Mouse (Mus musculus): Measurements from ENCODE around the gene Orm3. TPM values are rescaled to one million over a fixed set of nuclear protein-coding genes. Genes with fewer than 3 reads are reported as not detected.
A peak's percentile ranks its signal among the peaks of the same experiment; 100 is the strongest.

Gene Orm3
- polyA plus RNA-seq, 1 experiment from 2014 or later = not detected

DNA sequence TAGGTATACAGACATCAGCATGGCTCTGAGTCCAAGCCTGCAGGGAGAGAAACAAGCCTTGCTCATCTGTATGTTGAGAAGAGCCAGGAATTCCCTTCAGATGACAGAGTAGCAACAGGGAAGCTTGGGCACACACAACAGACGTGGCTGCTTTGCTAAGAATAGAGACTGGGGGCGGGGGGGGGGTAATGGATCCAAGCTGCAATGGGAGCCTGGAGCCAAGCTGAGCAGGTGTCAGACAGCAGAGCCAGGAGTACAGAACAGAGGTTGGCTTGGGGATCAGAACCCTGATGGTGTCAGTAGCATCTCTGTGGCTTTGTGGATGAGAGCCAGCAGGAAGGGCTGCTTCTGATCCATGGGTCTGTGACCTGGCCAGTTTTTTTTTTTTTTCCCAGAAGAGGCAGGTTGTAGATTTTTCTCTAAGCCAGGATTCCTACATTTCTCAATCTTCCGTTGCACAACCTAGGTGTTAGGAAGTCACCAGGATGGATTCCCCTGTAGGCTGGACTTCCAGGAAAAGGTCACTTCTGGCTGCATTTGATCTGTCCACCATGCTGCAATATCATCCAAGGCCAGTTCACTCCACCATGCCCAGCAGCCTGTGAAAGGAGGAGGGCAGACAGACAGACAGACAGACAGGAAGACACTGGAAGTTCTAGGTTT, 17.4 kb upstream of the Orm3 start:
- no peak for ATAC-seq (ENCODE audit: insufficient read depth)
- Histone ChIP-seq H3K9me3 (replicated peaks) (no peaks in the 10 kb centered on the region), H3K4me3 (replicated peaks) (no peak overlapping the region), H3K9ac (no peak overlapping the region), H3K4me1 (replicated peaks) (no peaks in the 10 kb centered on the region), H3K27me3 (no peaks in the 10 kb centered on the region), H3K4me2 (no peak overlapping the region), H3K36me3 (replicated peaks) (no peaks in the 10 kb centered on the region), H3K27ac (replicated peaks) (no peak overlapping the region)
- 33% methylated on average over 3 of the region's 3 CpGs for WGBS (ENCODE audit: insufficient replicate concordance)

DNA sequence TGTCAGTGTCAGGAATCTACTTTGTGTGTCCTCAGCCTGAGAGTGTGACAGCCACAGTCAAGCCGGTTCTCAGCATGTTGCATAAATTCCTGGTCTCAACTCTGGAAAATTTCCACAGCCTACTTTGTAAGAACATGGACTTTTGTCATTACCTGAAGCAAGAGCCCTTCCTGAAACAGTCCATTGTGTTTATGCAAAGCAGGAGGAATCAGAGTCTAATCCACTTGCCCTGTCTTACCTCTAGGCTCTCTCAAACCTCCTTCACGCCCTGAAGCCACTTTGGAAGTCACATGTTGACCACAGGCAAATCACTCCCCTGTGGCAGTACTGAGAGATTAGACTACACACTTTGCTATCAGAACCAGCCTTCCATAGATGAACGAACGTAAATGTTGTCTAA, 13.5 kb upstream of the Orm3 start:
- Histone ChIP-seq H3K27me3 (no peaks in the 10 kb centered on the region), H3K27ac (replicated peaks) (no peak overlapping the region), H3K9ac (no peak overlapping the region), H3K9me3 (replicated peaks) (no peaks in the 10 kb centered on the region), H3K4me1 (replicated peaks) (no peaks in the 10 kb centered on the region), H3K4me3 (replicated peaks) (no peak overlapping the region), H3K4me2 (no peak overlapping the region), H3K36me3 (replicated peaks) (no peaks in the 10 kb centered on the region)
- WGBS (ENCODE audit: insufficient replicate concordance) = 44% methylated on average over 4 of the region's 4 CpGs
- no peak for ATAC-seq (ENCODE audit: insufficient read depth)

DNA sequence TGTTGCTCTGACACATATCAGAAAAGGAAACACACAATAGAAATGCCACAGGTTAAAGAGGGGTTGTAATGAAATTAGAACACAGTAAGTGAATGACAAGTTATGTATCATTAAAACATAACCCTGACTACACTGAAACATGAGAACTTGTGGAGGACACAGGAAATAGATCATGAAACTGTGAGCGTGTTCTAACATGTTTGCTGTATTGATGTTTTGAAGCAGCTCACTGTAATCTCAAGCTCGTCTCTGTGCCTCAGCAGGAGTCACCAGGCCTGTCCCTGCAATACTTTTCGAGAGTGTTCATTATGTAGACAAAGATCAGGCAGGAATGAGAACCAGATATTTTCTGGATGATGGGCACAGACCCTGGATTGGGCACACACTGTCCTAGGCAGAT, 12.4 kb upstream of the Orm3 start:
- no peak overlapping the region for H3K27ac ChIP-seq (replicated peaks)

DNA sequence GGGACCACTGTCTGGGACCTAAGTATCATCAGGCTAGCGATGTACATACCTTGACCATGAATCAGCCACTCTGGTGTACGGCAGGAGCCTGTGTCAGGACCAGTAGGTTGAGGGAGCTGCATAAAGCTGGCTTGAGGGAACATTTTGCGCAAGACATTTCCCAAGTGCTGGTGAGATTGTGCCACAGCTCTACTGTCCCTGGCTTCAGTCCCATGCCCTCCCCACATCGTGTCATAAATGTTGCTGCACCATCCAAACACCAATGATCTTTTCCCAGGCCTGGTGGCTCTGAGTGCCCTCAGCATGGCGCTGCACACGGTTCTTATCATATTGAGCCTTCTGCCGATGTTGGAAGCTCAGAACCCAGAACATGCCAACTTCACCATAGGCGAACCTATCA, 11.7 kb upstream of the Orm3 start, which contains the start of gene Orm1:
TSS of gene Orm1 (plus strand) at position 266 of the 400 bp plus-strand sequence.
- WGBS (ENCODE audit: insufficient replicate concordance) = 54% methylated on average over 8 of the region's 8 CpGs
- ATAC-seq (ENCODE audit: insufficient read depth) = no peak

More for the DNA sequence above, 12.4 kb upstream of the Orm3 start:
- Histone ChIP-seq H3K27me3 (no peaks in the 10 kb centered on the region), H3K4me3 (replicated peaks) (no peak overlapping the region), H3K4me2 (no peak overlapping the region), H3K9ac (no peak overlapping the region), H3K36me3 (replicated peaks) (no peaks in the 10 kb centered on the region), H3K9me3 (replicated peaks) (no peaks in the 10 kb centered on the region), H3K4me1 (replicated peaks) (no peaks in the 10 kb centered on the region)
- 40% methylated on average over 3 of the region's 3 CpGs for WGBS (ENCODE audit: insufficient replicate concordance)
- ATAC-seq (ENCODE audit: insufficient read depth) = no peak

DNA sequence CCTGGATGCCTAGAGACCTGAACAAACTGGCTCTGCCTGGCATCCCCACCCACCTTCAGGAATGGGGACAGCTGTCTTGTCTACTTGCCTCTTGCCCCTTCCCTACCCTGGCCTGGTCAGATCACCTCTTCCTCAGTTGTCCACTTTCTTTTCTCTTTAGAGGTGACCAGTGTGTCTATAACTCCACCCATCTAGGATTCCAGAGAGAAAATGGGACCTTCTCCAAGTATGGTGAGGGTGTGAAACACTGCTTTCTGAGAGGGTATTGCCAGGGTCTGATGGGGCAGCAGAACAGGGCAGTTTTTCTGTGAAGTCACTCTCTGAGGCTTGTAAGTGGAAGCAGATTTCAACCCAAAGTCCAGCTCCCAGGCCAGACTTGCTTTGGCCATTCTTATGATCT, 10.7 kb upstream of the Orm3 start:
- Histone ChIP-seq H3K9me3 (replicated peaks) (no peaks in the 10 kb centered on the region), H3K4me1 (replicated peaks) (no peaks in the 10 kb centered on the region), H3K4me2 (no peak overlapping the region), H3K4me3 (replicated peaks) (no peak overlapping the region), H3K9ac (no peak overlapping the region), H3K36me3 (replicated peaks) (no peaks in the 10 kb centered on the region), H3K27ac (replicated peaks) (no peak overlapping the region), H3K27me3 (no peaks in the 10 kb centered on the region)
- ATAC-seq (ENCODE audit: insufficient read depth) = no peak

More for the DNA sequence above, 11.7 kb upstream of the Orm3 start, which contains the start of gene Orm1:
- no peak within 1 kb of the TSS for H3K27ac ChIP-seq (replicated peaks)
- no peaks in the 10 kb centered on the region for H3K4me1 ChIP-seq (replicated peaks)
- H3K36me3 ChIP-seq (replicated peaks) = no peaks in the 10 kb centered on the region
- no peak within 1 kb of the TSS for H3K9ac ChIP-seq
- no peak within 1 kb of the TSS for H3K4me3 ChIP-seq (replicated peaks)
- H3K9me3 ChIP-seq (replicated peaks) = no peaks in the 10 kb centered on the region
- H3K27me3 ChIP-seq = no peaks in the 10 kb centered on the region
- no peak within 1 kb of the TSS for H3K4me2 ChIP-seq

DNA sequence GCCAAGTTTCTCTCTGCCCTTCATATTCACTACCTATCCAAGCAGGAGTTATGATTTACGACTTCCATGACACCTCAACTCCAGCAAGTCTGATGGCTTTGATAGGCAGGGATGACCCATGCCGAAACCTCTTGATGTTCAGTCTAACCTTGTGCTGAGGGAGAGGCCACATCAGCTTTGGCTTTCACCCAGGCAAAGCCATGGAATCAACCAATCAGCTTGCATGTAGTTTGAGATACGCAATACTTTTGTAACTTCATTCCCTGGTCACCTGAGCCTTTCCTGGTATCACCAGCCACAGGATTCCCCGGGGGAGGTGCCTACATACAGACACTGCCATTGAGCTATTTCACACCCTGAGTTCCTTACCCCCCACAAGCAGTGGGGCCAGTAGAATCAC, 9.3 kb upstream of the Orm3 start:
- no peaks in the 10 kb centered on the region for H3K27me3 ChIP-seq
- no peak overlapping the region for H3K27ac ChIP-seq (replicated peaks)
- H3K9me3 ChIP-seq (replicated peaks) = no peaks in the 10 kb centered on the region
- H3K9ac ChIP-seq = no peak overlapping the region
- no peaks in the 10 kb centered on the region for H3K4me1 ChIP-seq (replicated peaks)
- no peak for ATAC-seq (ENCODE audit: insufficient read depth)
- H3K36me3 ChIP-seq (replicated peaks) = no peaks in the 10 kb centered on the region
- 67% methylated on average over 4 of the region's 4 CpGs for WGBS (ENCODE audit: insufficient replicate concordance)
- no peak overlapping the region for H3K4me3 ChIP-seq (replicated peaks)
- H3K4me2 ChIP-seq = no peak overlapping the region

DNA sequence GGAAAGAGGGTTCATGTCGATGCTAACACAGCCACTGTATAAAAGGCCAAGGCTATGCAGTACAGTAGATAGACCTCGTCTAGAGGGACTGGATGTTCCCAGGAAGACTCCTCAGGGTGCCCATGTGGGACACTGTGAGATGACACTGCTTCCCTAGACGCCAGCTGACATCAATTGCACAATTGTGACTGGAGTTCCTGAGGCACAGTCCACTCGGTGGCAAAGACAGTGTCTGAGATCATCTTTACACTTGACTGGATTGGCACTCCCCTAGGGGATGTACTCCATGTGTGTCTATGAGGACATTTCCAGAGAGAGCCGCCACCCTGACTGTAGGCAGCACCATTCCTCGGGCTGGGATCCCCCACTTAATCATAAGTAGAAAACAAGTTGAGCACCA, 7.4 kb upstream of the Orm3 start:
- H3K4me2 ChIP-seq = no peak overlapping the region
- no peak overlapping the region for H3K27ac ChIP-seq (replicated peaks)
- no peaks in the 10 kb centered on the region for H3K36me3 ChIP-seq (replicated peaks)
- no peak overlapping the region for H3K9ac ChIP-seq
- H3K27me3 ChIP-seq = no peaks in the 10 kb centered on the region
- H3K4me1 ChIP-seq (replicated peaks) = no peaks in the 10 kb centered on the region
- WGBS (ENCODE audit: insufficient replicate concordance) = 44% methylated on average over 6 of the region's 6 CpGs
- no peaks in the 10 kb centered on the region for H3K9me3 ChIP-seq (replicated peaks)
- H3K4me3 ChIP-seq (replicated peaks) = no peak overlapping the region
- ATAC-seq (ENCODE audit: insufficient read depth) = no peak

DNA sequence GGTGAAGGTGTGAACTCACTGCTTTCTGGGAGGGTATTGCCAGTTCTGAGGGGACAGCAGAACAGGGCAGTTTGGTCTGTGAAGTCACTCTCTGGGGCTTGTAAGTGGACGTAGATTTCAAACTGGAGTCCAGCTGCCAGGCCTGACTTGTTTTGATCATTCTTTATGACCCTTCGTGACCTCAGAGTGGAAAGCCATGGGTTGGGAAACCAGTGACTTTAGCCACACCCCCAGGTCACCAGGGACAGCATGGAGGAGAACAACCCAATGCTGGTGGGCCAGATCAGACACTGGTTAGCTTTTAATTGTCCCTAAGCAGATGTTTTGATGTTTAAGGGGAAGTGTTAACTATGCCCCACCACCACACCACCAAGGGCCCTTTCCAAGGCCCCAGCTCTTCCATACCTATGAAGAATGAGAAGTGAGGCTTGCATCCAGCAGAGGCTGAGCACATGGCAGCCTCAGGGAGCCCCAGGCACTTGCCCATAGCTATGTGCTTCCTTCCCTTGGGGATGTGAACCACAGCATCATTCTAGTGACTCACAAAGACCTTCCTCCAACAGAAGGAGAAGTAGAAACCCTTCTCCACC, 1.1 kb downstream of the Orm3 start:
- 42% methylated on average over 2 of the region's 2 CpGs for WGBS (ENCODE audit: insufficient replicate concordance)
- Histone ChIP-seq H3K4me3 (replicated peaks) (no peak overlapping the region), H3K4me1 (replicated peaks) (no peaks in the 10 kb centered on the region), H3K4me2 (no peak overlapping the region), H3K27me3 (no peaks in the 10 kb centered on the region), H3K36me3 (replicated peaks) (no peaks in the 10 kb centered on the region), H3K27ac (replicated peaks) (no peak overlapping the region), H3K9me3 (replicated peaks) (no peaks in the 10 kb centered on the region), H3K9ac (no peak overlapping the region)
- ATAC-seq (ENCODE audit: insufficient read depth) = no peak

DNA sequence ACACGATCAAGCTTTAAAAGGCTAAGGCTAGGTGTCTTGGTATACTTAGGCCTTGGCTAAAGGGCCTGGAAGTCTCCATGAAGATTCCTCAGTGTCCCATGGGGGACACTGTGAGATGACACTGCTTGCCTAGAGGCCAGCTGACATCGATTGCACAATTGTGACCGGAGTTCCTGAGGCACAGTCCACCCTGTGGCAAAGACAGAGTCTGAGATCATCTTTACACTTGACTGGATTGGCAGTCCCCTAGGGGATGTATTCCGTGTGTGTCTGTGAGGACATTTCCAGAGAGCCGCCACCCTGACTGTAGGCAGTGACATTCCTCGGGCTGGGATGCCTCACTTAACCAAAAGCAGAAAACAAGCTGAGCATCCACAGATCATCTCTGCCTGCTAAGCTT, 3.9 kb downstream of the Orm3 start:
- no peaks in the 10 kb centered on the region for H3K4me1 ChIP-seq (replicated peaks)
- no peak overlapping the region for H3K4me3 ChIP-seq (replicated peaks)
- no peak overlapping the region for H3K9ac ChIP-seq
- no peak overlapping the region for H3K27ac ChIP-seq (replicated peaks)
- no peaks in the 10 kb centered on the region for H3K36me3 ChIP-seq (replicated peaks)
- no peaks in the 10 kb centered on the region for H3K27me3 ChIP-seq
- no peaks in the 10 kb centered on the region for H3K9me3 ChIP-seq (replicated peaks)
- WGBS (ENCODE audit: insufficient replicate concordance) = 62% methylated on average over 6 of the region's 6 CpGs
- H3K4me2 ChIP-seq = no peak overlapping the region
- 0 out of 2 replicates have a peak, but pooled peaks have one; percentile 43 for ATAC-seq (ENCODE audit: insufficient read depth)

DNA sequence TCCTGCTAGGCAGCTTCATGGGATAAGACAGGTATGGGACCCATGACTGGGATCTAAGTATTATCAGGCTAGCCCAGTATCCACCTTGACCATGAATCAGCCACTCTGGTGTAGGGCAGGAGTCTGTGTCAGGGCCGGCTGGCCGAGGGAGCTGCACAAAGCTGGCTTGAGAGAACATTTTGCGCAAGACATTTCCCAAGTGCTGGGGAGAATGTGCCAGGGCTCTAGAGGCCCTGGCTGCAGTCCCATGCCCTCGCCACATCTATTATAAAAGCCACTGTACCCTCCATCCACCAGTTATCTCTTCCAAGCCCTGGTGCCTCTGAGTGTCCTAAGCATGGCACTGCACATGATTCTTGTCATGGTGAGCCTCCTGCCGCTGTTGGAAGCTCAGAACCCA, 6.2 kb downstream of the Orm3 start, which contains the start of gene Orm2:
TSS of gene Orm2 (plus strand) at position 300 of the 400 bp plus-strand sequence.
- H3K4me1 ChIP-seq (replicated peaks) = no peaks in the 10 kb centered on the region
- no peak within 1 kb of the TSS for H3K9ac ChIP-seq
- no peak within 1 kb of the TSS for H3K4me3 ChIP-seq (replicated peaks)
- H3K27ac ChIP-seq (replicated peaks) = no peak within 1 kb of the TSS
- H3K27me3 ChIP-seq = no peaks in the 10 kb centered on the region
- no peak within 1 kb of the TSS for H3K4me2 ChIP-seq
- no peaks in the 10 kb centered on the region for H3K9me3 ChIP-seq (replicated peaks)
- ATAC-seq (ENCODE audit: insufficient read depth) = no peak
- H3K36me3 ChIP-seq (replicated peaks) = no peaks in the 10 kb centered on the region
- WGBS (ENCODE audit: insufficient replicate concordance) = 64% methylated on average over 5 of the region's 5 CpGs

DNA sequence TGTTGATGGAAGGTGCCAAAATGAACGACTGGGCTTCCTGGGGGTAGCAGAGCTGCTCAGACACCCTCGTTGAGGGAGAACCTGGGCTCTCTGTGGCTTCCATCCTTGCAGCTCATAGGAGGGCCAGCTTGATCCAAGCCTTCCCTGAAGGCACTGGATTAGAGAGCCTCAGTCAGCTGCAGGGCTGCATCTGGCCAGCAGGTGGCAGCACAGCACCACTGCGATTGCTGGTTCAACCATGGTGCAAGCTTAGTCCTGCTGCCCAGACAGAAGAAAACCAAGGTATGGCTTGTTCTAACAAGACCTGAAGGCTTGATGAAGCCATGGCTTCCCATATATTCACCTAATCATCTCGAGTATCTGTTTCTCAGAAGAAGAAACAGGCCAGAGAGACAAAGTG, 12.6 kb downstream of the Orm3 start:
- no peaks in the 10 kb centered on the region for H3K9me3 ChIP-seq (replicated peaks)

More for the DNA sequence above, 12.6 kb downstream of the Orm3 start:
- 12% methylated on average over 4 of the region's 4 CpGs for WGBS (ENCODE audit: insufficient replicate concordance)
- Histone ChIP-seq H3K27ac (replicated peaks) (no peak overlapping the region), H3K4me1 (replicated peaks) (peaks cover 23% of the 10 kb centered on the region), H3K36me3 (replicated peaks) (peaks cover 45% of the 10 kb centered on the region), H3K4me2 (no peak overlapping the region), H3K4me3 (replicated peaks) (no peak overlapping the region), H3K9ac (no peak overlapping the region), H3K27me3 (no peaks in the 10 kb centered on the region)
- 0 out of 2 replicates have a peak, but pooled peaks have one; percentile 22 for ATAC-seq (ENCODE audit: insufficient read depth)
